Comparison of ENCODE assay signal across 39 mouse cellular contexts in genomic region chr9:39152401-39152800, GRCm38 (mm10). TPM values are rescaled to one million over a fixed set of nuclear protein-coding genes. Genes with fewer than 3 reads are reported as not detected.
"Had no signal": no experiment of that assay in that cellular context is flagged by ENCODE, and none has a peak within 500 bp of the region (broad histone marks: within the 10 kb centered on the region; RNA-seq: fewer than 3 reads in every experiment).

No protein-coding gene starts in this region.

- H3K27me3 ChIP-seq: heart, embryonic 13.5 days; heart, embryonic 15.5 days; hindbrain, embryonic 13.5 days; hindbrain, embryonic 15.5 days; limb, embryonic 12.5 days; liver, embryonic 13.5 days; liver, embryonic 15.5 days had no signal

- H3K27ac ChIP-seq: heart, adult 2 months; heart, embryonic 13.5 days; heart, embryonic 15.5 days; hindbrain, embryonic 13.5 days; hindbrain, embryonic 15.5 days; hindbrain, postnatal 0 days; layer of hippocampus, adult 2 months; left cerebral cortex, adult 2 months; limb, embryonic 10.5 days; limb, embryonic 12.5 days; liver, embryonic 13.5 days; liver, embryonic 15.5 days had no signal

- H3K4me3 ChIP-seq: heart, adult 2 months; heart, embryonic 13.5 days; heart, embryonic 15.5 days; hindbrain, embryonic 13.5 days; hindbrain, embryonic 15.5 days; layer of hippocampus, adult 2 months; left cerebral cortex, adult 2 months; limb, embryonic 10.5 days; limb, embryonic 12.5 days; liver, embryonic 13.5 days; liver, embryonic 15.5 days had no signal

- ATAC-seq: hindbrain, postnatal 0 days; intestine, embryonic 16.5 days; liver, postnatal 0 days had no signal

- H3K9ac ChIP-seq: heart, embryonic 13.5 days; heart, embryonic 15.5 days; hindbrain, embryonic 13.5 days; hindbrain, embryonic 15.5 days; limb, embryonic 12.5 days; liver, embryonic 13.5 days; liver, embryonic 15.5 days; liver, postnatal 0 days had no signal

- H3K4me2 ChIP-seq: heart, embryonic 11.5 days; heart, embryonic 13.5 days; heart, embryonic 15.5 days; hindbrain, embryonic 13.5 days; hindbrain, embryonic 15.5 days; limb, embryonic 12.5 days; liver, embryonic 11.5 days; liver, embryonic 13.5 days; liver, embryonic 15.5 days had no signal

- H3K4me1 ChIP-seq: heart, embryonic 13.5 days; heart, embryonic 15.5 days; hindbrain, embryonic 13.5 days; hindbrain, embryonic 15.5 days; limb, embryonic 10.5 days; limb, embryonic 12.5 days; liver, embryonic 13.5 days; liver, embryonic 15.5 days had no signal

- H3K36me3 ChIP-seq: heart, embryonic 13.5 days; heart, embryonic 15.5 days; hindbrain, embryonic 13.5 days; hindbrain, embryonic 15.5 days; limb, embryonic 10.5 days; limb, embryonic 12.5 days; liver, embryonic 13.5 days; liver, embryonic 15.5 days had no signal

- H3K9me3 ChIP-seq: heart, embryonic 15.5 days; hindbrain, embryonic 13.5 days; hindbrain, embryonic 15.5 days; limb, embryonic 10.5 days; limb, embryonic 12.5 days; liver, embryonic 13.5 days; liver, embryonic 15.5 days had no signal

- DNase-seq: gastrocnemius, postnatal 14 days; gastrocnemius, postnatal 36 days; heart, adult 2 months; heart, postnatal 4 days; kidney, adult 11 months; kidney, adult 2 months; kidney, adult 9 months; kidney, postnatal 10 days; kidney, postnatal 25 days; kidney, postnatal 4 days; liver; liver, embryonic 13.5 days; liver, postnatal 0 days had no signal

RNA-seq across cellular contexts. Expression of gene Olfr943, which starts 13.7 kb away (rescaled TPM):
- total RNA-seq: gastrocnemius, adult 18-20 months; gastrocnemius, adult 8-10 months; gastrocnemius, postnatal 14 days; gastrocnemius, postnatal 36 days; granulocyte monocyte progenitor cell, adult 5-6 weeks; heart, adult 2 months; heart, postnatal 25 days; heart, postnatal 4 days; hindbrain, postnatal 0 days; layer of hippocampus, adult 2 months; layer of hippocampus, postnatal 10 days; layer of hippocampus, postnatal 25 days; left cerebral cortex, adult 2 months; left cerebral cortex, postnatal 14 days; left cerebral cortex, postnatal 36 days had no signal
- polyA plus RNA-seq: heart, adult 2 months; heart, embryonic 11.5 days; heart, embryonic 13.5 days; heart, embryonic 15.5 days; heart, postnatal 0 days; hindbrain, embryonic 11.5 days; hindbrain, embryonic 13.5 days; hindbrain, embryonic 15.5 days; hindbrain, postnatal 0 days; intestine, embryonic 14.5 days; intestine, embryonic 16.5 days; kidney, adult 2 months; kidney, embryonic 16.5 days; limb, embryonic 10.5 days; limb, embryonic 12.5 days; limb, embryonic 14.5 days; liver, embryonic 11.5 days; liver, embryonic 13.5 days; liver, embryonic 15.5 days; liver, postnatal 0 days had no signal

RNA-seq across cellular contexts. Expression of gene Olfr27, which starts 24.5 kb away (rescaled TPM):
- total RNA-seq: gastrocnemius, adult 18-20 months; gastrocnemius, adult 8-10 months; gastrocnemius, postnatal 14 days; gastrocnemius, postnatal 36 days; granulocyte monocyte progenitor cell, adult 5-6 weeks; heart, adult 2 months; heart, postnatal 25 days; heart, postnatal 4 days; hindbrain, postnatal 0 days; layer of hippocampus, adult 2 months; layer of hippocampus, postnatal 10 days; layer of hippocampus, postnatal 25 days; left cerebral cortex, adult 2 months; left cerebral cortex, postnatal 14 days; left cerebral cortex, postnatal 36 days had no signal
- polyA plus RNA-seq: heart, adult 2 months; heart, embryonic 11.5 days; heart, embryonic 13.5 days; heart, embryonic 15.5 days; heart, postnatal 0 days; hindbrain, embryonic 11.5 days; hindbrain, embryonic 13.5 days; hindbrain, embryonic 15.5 days; hindbrain, postnatal 0 days; intestine, embryonic 14.5 days; intestine, embryonic 16.5 days; kidney, adult 2 months; kidney, embryonic 16.5 days; limb, embryonic 10.5 days; limb, embryonic 12.5 days; limb, embryonic 14.5 days; liver, embryonic 11.5 days; liver, embryonic 13.5 days; liver, embryonic 15.5 days; liver, postnatal 0 days had no signal

RNA-seq across cellular contexts. Expression of gene Olfr944, which starts 49.3 kb away (rescaled TPM):
- total RNA-seq: gastrocnemius, adult 18-20 months; gastrocnemius, adult 8-10 months; gastrocnemius, postnatal 14 days; gastrocnemius, postnatal 36 days; granulocyte monocyte progenitor cell, adult 5-6 weeks; heart, adult 2 months; heart, postnatal 25 days; heart, postnatal 4 days; hindbrain, postnatal 0 days; layer of hippocampus, adult 2 months; layer of hippocampus, postnatal 10 days; layer of hippocampus, postnatal 25 days; left cerebral cortex, adult 2 months; left cerebral cortex, postnatal 14 days; left cerebral cortex, postnatal 36 days had no signal
- polyA plus RNA-seq: heart, adult 2 months; heart, embryonic 11.5 days; heart, embryonic 13.5 days; heart, embryonic 15.5 days; heart, postnatal 0 days; hindbrain, embryonic 11.5 days; hindbrain, embryonic 13.5 days; hindbrain, embryonic 15.5 days; hindbrain, postnatal 0 days; intestine, embryonic 14.5 days; intestine, embryonic 16.5 days; kidney, adult 2 months; kidney, embryonic 16.5 days; limb, embryonic 10.5 days; limb, embryonic 12.5 days; limb, embryonic 14.5 days; liver, embryonic 11.5 days; liver, embryonic 13.5 days; liver, embryonic 15.5 days; liver, postnatal 0 days had no signal
